Mouse (Mus musculus): Measurements from ENCODE around the gene Tspan2. TPM values are rescaled to one million over a fixed set of nuclear protein-coding genes. Genes with fewer than 3 reads are reported as not detected.

Tspan2 gene
- 64.7 TPM for polyA plus RNA-seq (2014; fragmentation: Illumina TruSeq; extraction: RNeasy Lipid Tissue Mini Kit (QIAGEN cat#74804))

GRCm38 (mm10) chr3:102734313-102735030 lies at the start of gene Tspan2:
Gene Tspan2, plus strand, starts transcription at chr3:102734529.

DNA sequence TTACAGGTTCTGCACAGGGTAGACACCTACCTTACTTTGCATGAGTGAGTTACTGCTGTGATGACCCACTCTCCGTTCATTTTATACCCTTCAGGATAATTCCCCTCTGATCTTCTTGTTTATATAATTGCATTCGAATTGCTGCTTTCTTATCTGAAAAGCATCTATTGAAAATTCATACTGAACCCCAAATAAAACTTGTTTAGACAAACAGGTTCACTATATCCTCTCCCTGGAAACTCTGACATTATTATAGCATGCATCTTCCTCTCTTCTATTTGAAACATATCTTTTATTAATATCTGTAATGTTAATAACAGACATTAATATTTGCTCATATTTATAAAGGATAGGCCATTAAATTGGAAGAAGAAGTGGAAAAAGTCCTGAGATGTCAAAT lies 48.3 kb downstream of the Tspan2 start, which contains the start of gene Tshb:
Gene Tshb, minus strand, starts transcription at position 101 of the 400 bp plus-strand sequence.

Other genes with a start within 250 kb of the Tspan2 start
- not detected for gene Tshb, start 48.2 kb downstream of the Tspan2 start, polyA plus RNA-seq (2014; fragmentation: Illumina TruSeq; extraction: RNeasy Lipid Tissue Mini Kit (QIAGEN cat#74804))
- gene Sycp1, start 201.6 kb downstream of the Tspan2 start, polyA plus RNA-seq (2014; fragmentation: Illumina TruSeq; extraction: RNeasy Lipid Tissue Mini Kit (QIAGEN cat#74804)) = 3.0 TPM
- not detected for gene Nr1h5, start 229.6 kb downstream of the Tspan2 start, polyA plus RNA-seq (2014; fragmentation: Illumina TruSeq; extraction: RNeasy Lipid Tissue Mini Kit (QIAGEN cat#74804))

Measured in ovary, adult 10 weeks (tissue).